Mouse (Mus musculus) duodenum, adult 2 months (tissue): Measurements from ENCODE around the gene Gm3317. TPM values are rescaled to one million over a fixed set of nuclear protein-coding genes. Genes with fewer than 3 reads are reported as not detected.

Experiments
- polyA plus RNA-seq: library from polyadenylated mRNA; depleted of rRNA; stranded (reverse); fragments of >200 nt; gene quantifications from 2 replicates; pipeline ENCODE4 v1.2.3, GENCODE M21; 2012; ENCODE audit warnings: low replicate concordance; rRNA removed

Gene Gm3317
- not detected in 2 replicates for polyA plus RNA-seq

DNA sequence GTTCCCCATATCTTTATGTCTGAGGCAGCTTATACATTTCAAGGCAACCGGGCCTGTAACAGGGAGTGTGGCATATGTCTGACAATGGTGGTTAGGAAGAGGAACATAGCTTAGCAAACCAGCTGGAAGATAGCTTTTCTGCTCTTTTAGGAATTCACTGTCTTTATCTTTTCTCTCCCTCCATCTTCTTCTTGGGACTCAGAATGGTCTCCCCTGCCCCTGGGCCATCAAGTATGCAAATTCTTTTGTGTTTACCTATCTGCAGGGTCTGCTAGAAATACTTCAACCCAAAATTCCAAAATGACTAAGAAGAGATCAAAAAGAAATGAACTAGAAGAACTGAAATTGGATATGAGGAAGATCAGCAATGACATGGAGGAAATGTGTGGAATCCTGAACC lies at the start of gene Gm3317:
Gene Gm3317 (plus strand): TSS at position 301 of the 400 bp plus-strand sequence.

DNA sequence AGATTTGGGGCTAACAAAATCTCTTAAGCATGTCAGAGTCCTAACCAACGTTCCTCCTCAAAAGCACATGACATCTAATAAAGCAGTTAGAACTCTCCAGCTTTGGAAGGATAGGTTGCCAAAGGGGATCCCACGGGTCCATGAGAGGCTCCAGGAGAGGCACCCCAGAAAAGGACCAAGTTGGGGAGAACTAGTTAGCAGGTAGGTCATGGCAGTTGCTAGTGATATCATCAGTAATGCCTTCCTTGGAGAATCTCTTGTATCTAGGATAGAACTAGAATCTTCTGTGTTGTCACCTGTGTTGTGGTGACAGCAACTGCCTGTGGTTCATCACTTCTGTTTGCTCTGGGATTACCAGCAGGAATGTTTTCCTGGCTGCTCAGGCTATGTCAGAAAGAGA lies 33.1 kb upstream of the Gm3317 start, which contains the start of gene Gm8279:
Gene Gm8279 (plus strand): TSS at position 301 of the 400 bp plus-strand sequence.

DNA sequence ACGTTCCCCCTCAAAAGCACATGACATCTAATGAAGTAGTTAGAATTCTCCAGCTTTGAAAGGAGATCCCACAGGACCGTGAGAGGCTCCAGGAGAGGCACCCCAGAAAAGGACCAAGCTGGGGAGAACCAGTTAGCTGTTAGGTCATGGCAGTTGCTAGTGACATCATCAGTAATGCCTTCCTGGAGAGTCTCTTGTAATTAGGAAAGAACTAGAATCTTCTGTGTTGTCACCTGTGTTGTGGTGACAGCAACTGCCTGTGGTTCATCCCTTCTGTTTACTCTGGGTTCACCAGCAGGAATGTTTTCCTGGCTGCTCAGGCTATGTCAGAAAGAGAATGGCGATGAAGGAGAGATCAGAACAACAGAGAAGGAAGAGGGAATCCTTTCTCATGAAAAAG lies 21.2 kb downstream of the Gm3317 start, which contains the start of gene Gm8271:
Gene Gm8271 (plus strand): TSS at position 301 of the 400 bp plus-strand sequence.

Other genes starting within 250 kb of the Gm3317 start
- gene Gm8297, start 180.6 kb upstream of the Gm3317 start, polyA plus RNA-seq = not detected in 2 replicates
- not detected in 2 replicates for gene Gm3298, start 148.6 kb upstream of the Gm3317 start, polyA plus RNA-seq
- gene 4930555G01Rik, start 113.9 kb upstream of the Gm3317 start, polyA plus RNA-seq = not detected in 2 replicates
- not detected in 2 replicates for gene Gm8281, start 93.5 kb upstream of the Gm3317 start, polyA plus RNA-seq
- gene Gm8279, start 33.0 kb upstream of the Gm3317 start, polyA plus RNA-seq = not detected in 2 replicates
- gene Gm8271, start 21.3 kb downstream of the Gm3317 start, polyA plus RNA-seq = not detected in 2 replicates
- not detected in 2 replicates for gene Gm3526, start 96.0 kb downstream of the Gm3317 start, polyA plus RNA-seq
- not detected in 2 replicates for gene Gm3542, start 170.4 kb downstream of the Gm3317 start, polyA plus RNA-seq
- not detected in 2 replicates for gene Gm3500, start 224.5 kb downstream of the Gm3317 start, polyA plus RNA-seq